Mouse (Mus musculus) forebrain, embryonic 11.5 days (tissue): ENCODE measurements around the gene Unc5a. TPM values are rescaled to one million over a fixed set of nuclear protein-coding genes. Genes with fewer than 3 reads are reported as not detected.

Source experiments
- ATAC-seq: fragments of 200-750 bp; cut with Nextera tagmentation; replicated peaks from 2 replicates; pipeline ENCODE4 v1.8.0; 2017; ENCODE audit warnings: moderate TSS enrichment; ENCODE audit not compliant: low FRiP score
- DNase-seq: peaks from one replicate; pipeline ENCODE4 v3.0.0-alpha.2; 2017; ENCODE audit warnings: low spot score
- H3K27ac ChIP-seq: fragments of 300-500 bp; sonication (generic); 2 replicates; pipeline ENCODE4 v1.5.1; 2014; ENCODE audit warnings: low read depth, low read length
- H3K27me3 ChIP-seq: fragments of 300-500 bp; sonication (generic); 2 replicates; pipeline ENCODE4 v1.6.1; 2014; ENCODE audit warnings: mild to moderate bottlenecking, low read length, mixed read lengths; ENCODE audit not compliant: control insufficient read depth, insufficient read depth
- H3K36me3 ChIP-seq: fragments of 300-500 bp; sonication (generic); 2 replicates; pipeline ENCODE4 v1.6.1; 2014; ENCODE audit warnings: mild to moderate bottlenecking, low read length, moderate library complexity, mixed read lengths; ENCODE audit not compliant: control insufficient read depth, insufficient read depth
- H3K4me1 ChIP-seq: fragments of 300-500 bp; sonication (generic); replicated peaks from 2 replicates; pipeline ENCODE4 v1.6.1; 2014; ENCODE audit warnings: low read length, mixed read lengths; ENCODE audit not compliant: control insufficient read depth, insufficient read depth
- H3K4me2 ChIP-seq: fragments of 300-500 bp; sonication (generic); 2 replicates; pipeline ENCODE4 v1.6.1; 2014; ENCODE audit warnings: low read depth, mild to moderate bottlenecking, low read length, moderate library complexity, mixed read lengths; ENCODE audit not compliant: severe bottlenecking
- H3K4me3 ChIP-seq: fragments of 300-500 bp; sonication (generic); 2 replicates; pipeline ENCODE4 v1.5.1; 2014; ENCODE audit warnings: low read depth, low read length
- H3K9ac ChIP-seq: fragments of 300-500 bp; sonication (generic); 2 replicates; pipeline ENCODE4 v1.6.1; 2014; ENCODE audit warnings: low read length
- H3K9me3 ChIP-seq: fragments of 300-500 bp; sonication (generic); 2 replicates; pipeline ENCODE4 v1.6.1; 2016; ENCODE audit warnings: low read length, mixed read lengths; ENCODE audit not compliant: control insufficient read depth
- WGBS: fragments of 180-500 bp; shearing (Covaris S2); extraction: QIAGEN DNeasy Blood & Tissue Kit; methylation state at CpG from one replicate; pipeline ENCODE4 v1.1.7; 2014; 5-methylcytosine and 5-hydroxymethylcytosine counted together
- polyA plus RNA-seq: library from polyadenylated mRNA; unstranded; fragments of >200 nt; fragmentation: Nextera tagmentation; extraction: Ambion mirVana; gene quantifications from 2 replicates; pipeline ENCODE4 v1.2.1, GENCODE M21; 2014

Gene Unc5a
- polyA plus RNA-seq, 1 experiment from 2014 or later = 3.7 TPM

- no peaks in the 10 kb centered on the region for H3K27me3 ChIP-seq
- no peak overlapping the region for H3K4me3 ChIP-seq
- ATAC-seq (no peak), DNase-seq (no peak)
- no peaks in the 10 kb centered on the region for H3K36me3 ChIP-seq
- no peaks in the 10 kb centered on the region for H3K9me3 ChIP-seq
- no peak overlapping the region for H3K27ac ChIP-seq
- WGBS = 75% methylated on average over 8 of the region's 8 CpGs
- no peak overlapping the region for H3K4me2 ChIP-seq
- H3K4me1 ChIP-seq = no peaks in the 10 kb centered on the region
- H3K9ac ChIP-seq = no peak overlapping the region
Observed at GRCm38 (mm10) chr13:54925466-54925865, 23.7 kb upstream of the Unc5a start.

GRCm38 (mm10) chr13:54926654-54927053 lies 22.6 kb upstream of the Unc5a start:
- H3K9ac ChIP-seq = no peak overlapping the region
- H3K9me3 ChIP-seq = no peaks in the 10 kb centered on the region
- H3K36me3 ChIP-seq = no peaks in the 10 kb centered on the region
- ATAC-seq (no peak), DNase-seq (no peak)
- WGBS = 65% methylated on average over 4 of the region's 4 CpGs
- H3K4me2 ChIP-seq = no peak overlapping the region
- H3K27me3 ChIP-seq = no peaks in the 10 kb centered on the region
- no peaks in the 10 kb centered on the region for H3K4me1 ChIP-seq
- H3K27ac ChIP-seq = no peak overlapping the region
- H3K4me3 ChIP-seq = no peak overlapping the region

GRCm38 (mm10) chr13:54930123-54930522 lies 19.1 kb upstream of the Unc5a start:
- no peak for ATAC-seq

GRCm38 (mm10) chr13:54934873-54935272 lies 14.3 kb upstream of the Unc5a start:
- Histone ChIP-seq H3K36me3 (no peaks in the 10 kb centered on the region), H3K27me3 (no peaks in the 10 kb centered on the region; the same call in 1 of the 2 replicates), H3K4me3 (no peak overlapping the region), H3K9ac (no peak overlapping the region), H3K4me1 (no peaks in the 10 kb centered on the region), H3K9me3 (no peaks in the 10 kb centered on the region), H3K27ac (no peak overlapping the region), H3K4me2 (no peak overlapping the region)
- WGBS = 88% methylated on average over 8 of the region's 8 CpGs
- no peak for DNase-seq
- no peak for ATAC-seq

More at GRCm38 (mm10) chr13:54930123-54930522, 19.1 kb upstream of the Unc5a start:
- H3K4me1 ChIP-seq = no peaks in the 10 kb centered on the region
- H3K27me3 ChIP-seq = no peaks in the 10 kb centered on the region
- H3K4me2 ChIP-seq = no peak overlapping the region
- 44% methylated on average over 4 of the region's 4 CpGs for WGBS
- DNase-seq = no peak
- H3K9ac ChIP-seq = no peak overlapping the region
- no peaks in the 10 kb centered on the region for H3K9me3 ChIP-seq
- H3K4me3 ChIP-seq = no peak overlapping the region
- H3K27ac ChIP-seq = no peak overlapping the region
- no peaks in the 10 kb centered on the region for H3K36me3 ChIP-seq

- Histone ChIP-seq H3K36me3 (no peaks in the 10 kb centered on the region), H3K4me3 (no peak overlapping the region), H3K9ac (no peak overlapping the region), H3K4me2 (no peak overlapping the region), H3K27ac (no peak overlapping the region), H3K9me3 (no peaks in the 10 kb centered on the region), H3K27me3 (no peaks in the 10 kb centered on the region; the same call in 1 of the 2 replicates), H3K4me1 (no peaks in the 10 kb centered on the region)
- no peak for DNase-seq
- no peak for ATAC-seq
- 79% methylated on average over 6 of the region's 6 CpGs for WGBS
Observed at GRCm38 (mm10) chr13:54936173-54936572, 13.0 kb upstream of the Unc5a start.

- no peaks in the 10 kb centered on the region for H3K36me3 ChIP-seq
Observed at GRCm38 (mm10) chr13:54937885-54938284, 11.3 kb upstream of the Unc5a start.

GRCm38 (mm10) chr13:54938493-54938892 lies 10.7 kb upstream of the Unc5a start:
- WGBS = 85% methylated on average over 3 of the region's 3 CpGs
- Histone ChIP-seq H3K4me2 (no peak overlapping the region), H3K4me1 (no peaks in the 10 kb centered on the region), H3K9me3 (no peaks in the 10 kb centered on the region), H3K27me3 (no peaks in the 10 kb centered on the region; the same call in 1 of the 2 replicates), H3K4me3 (no peak overlapping the region), H3K27ac (no peak overlapping the region), H3K36me3 (no peaks in the 10 kb centered on the region), H3K9ac (no peak overlapping the region)
- no peak for DNase-seq
- ATAC-seq = no peak

More at GRCm38 (mm10) chr13:54937885-54938284, 11.3 kb upstream of the Unc5a start:
- Histone ChIP-seq H3K4me3 (no peak overlapping the region), H3K4me2 (no peak overlapping the region), H3K4me1 (no peaks in the 10 kb centered on the region), H3K27me3 (no peaks in the 10 kb centered on the region; the same call in 1 of the 2 replicates), H3K9me3 (no peaks in the 10 kb centered on the region), H3K27ac (no peak overlapping the region), H3K9ac (no peak overlapping the region)
- no peak for DNase-seq
- ATAC-seq = no peak
- 74% methylated on average over 11 of the region's 11 CpGs for WGBS

GRCm38 (mm10) chr13:54944411-54945157 lies 4.6 kb upstream of the Unc5a start:
- ATAC-seq (no peak), DNase-seq (no peak)
- Histone ChIP-seq H3K9me3 (no peaks in the 10 kb centered on the region), H3K27ac (no peak overlapping the region), H3K4me3 (no peak overlapping the region), H3K36me3 (no peaks in the 10 kb centered on the region), H3K4me1 (peaks cover 6% of the 10 kb centered on the region), H3K4me2 (no peak overlapping the region), H3K27me3 (peaks cover 28% of the 10 kb centered on the region), H3K9ac (no peak overlapping the region)
- 47% methylated on average over 9 of the region's 9 CpGs for WGBS

GRCm38 (mm10) chr13:54945332-54945731 lies 3.9 kb upstream of the Unc5a start:
- H3K9ac ChIP-seq = no peak overlapping the region
- WGBS = 5% methylated on average over 4 of the region's 4 CpGs
- no peaks in the 10 kb centered on the region for H3K9me3 ChIP-seq
- H3K27ac ChIP-seq = no peak overlapping the region
- no peak overlapping the region for H3K4me2 ChIP-seq
- DNase-seq = peak; percentile 68
- ATAC-seq = no peak
- H3K4me1 ChIP-seq = peaks cover 12% of the 10 kb centered on the region
- no peaks in the 10 kb centered on the region for H3K36me3 ChIP-seq
- H3K4me3 ChIP-seq = no peak overlapping the region
- peaks cover 30% of the 10 kb centered on the region for H3K27me3 ChIP-seq
